Mouse (Mus musculus) gastrocnemius, postnatal 4 days (tissue): ENCODE data around the gene Kif18a. TPM values are rescaled to one million over a fixed set of nuclear protein-coding genes. Genes with fewer than 3 reads are reported as not detected.

Experiments
- DNase-seq, 2 experiments: peaks; one replicate each; pipeline ENCODE4 v3.0.0; 2021 to 2022; ENCODE audit warnings: low spot score in 2 of 2, mixed read lengths in 2 of 2
- total RNA-seq, 2 experiments: library from RNA; stranded (reverse); gene quantifications; 2 replicates each; pipeline ENCODE4 v1.2.3; 2021

Kif18a gene
- total RNA-seq, 2 experiments from 2014 or later: 4.9 TPM

DNA sequence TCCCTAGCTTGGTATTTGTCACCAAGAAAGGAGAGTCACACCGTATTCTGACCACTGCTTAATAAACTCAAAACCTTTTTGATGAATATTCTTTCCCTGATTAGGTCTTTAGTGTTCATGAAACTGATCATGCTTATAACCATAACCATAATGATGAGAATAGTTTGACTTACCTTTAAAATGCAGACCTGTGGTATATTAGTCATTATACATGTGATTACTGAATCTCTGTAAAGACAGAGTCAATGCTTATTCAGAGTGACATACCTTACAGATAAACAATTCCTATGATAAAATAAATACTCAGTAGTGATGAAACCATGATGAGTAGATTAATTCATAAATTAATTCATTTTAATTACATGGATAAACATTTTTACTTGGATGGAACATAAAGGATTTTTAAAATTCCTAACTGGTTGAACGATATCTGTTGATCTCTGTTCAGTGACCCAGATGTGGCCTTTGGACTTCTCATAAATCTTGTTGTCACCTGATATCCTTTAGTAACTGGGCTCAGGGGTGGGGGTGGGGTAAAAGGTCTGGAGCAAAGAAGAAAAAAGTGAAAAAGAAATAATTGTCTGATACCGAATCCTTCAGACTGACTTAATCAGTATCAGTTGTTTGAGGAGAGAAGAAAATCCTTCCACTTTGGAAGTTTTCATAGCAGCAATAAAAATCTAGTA lies 78.1 kb downstream of the Kif18a start:
- no peak for DNase-seq

GRCm38 (mm10) chr2:109365962-109366361 lies 85.4 kb downstream of the Kif18a start:
- no peak for DNase-seq

GRCm38 (mm10) chr2:109374881-109375280 lies 94.3 kb downstream of the Kif18a start:
- DNase-seq: no peak

GRCm38 (mm10) chr2:109384019-109384418 lies 103.5 kb downstream of the Kif18a start:
- DNase-seq: no peak

DNA sequence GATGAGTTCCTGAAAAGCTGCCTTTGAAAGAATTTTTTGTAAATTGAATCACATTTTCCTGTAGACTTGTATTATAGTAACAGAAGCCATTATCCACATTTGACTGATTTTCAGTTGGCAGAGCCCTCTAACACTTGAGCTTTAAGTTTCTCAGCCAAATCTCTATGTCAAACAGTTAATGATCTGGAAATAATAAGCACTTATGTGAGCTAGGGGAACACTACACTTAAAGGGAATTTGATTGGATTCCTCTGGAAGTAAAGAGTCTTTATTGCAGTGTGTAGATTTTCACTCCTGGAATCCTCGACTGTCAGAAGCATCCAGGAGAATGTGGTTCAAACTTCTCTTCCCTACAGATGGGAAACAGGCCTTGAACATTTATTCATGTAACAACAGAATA lies 105.7 kb downstream of the Kif18a start:
- no peak for DNase-seq

- no peak for DNase-seq
Observed at GRCm38 (mm10) chr2:109388733-109389132, 108.2 kb downstream of the Kif18a start.

- no peak for DNase-seq
Observed at GRCm38 (mm10) chr2:109389977-109390376, 109.4 kb downstream of the Kif18a start.

Other genes with a start within 250 kb of the Kif18a start
- 1 to 10 TPM; 8.6 to 9.3 TPM for gene Mettl15, start within 50 bp of the Kif18a start, total RNA-seq